Mouse (Mus musculus): ENCODE measurements around the gene Btnl10.

DNA sequence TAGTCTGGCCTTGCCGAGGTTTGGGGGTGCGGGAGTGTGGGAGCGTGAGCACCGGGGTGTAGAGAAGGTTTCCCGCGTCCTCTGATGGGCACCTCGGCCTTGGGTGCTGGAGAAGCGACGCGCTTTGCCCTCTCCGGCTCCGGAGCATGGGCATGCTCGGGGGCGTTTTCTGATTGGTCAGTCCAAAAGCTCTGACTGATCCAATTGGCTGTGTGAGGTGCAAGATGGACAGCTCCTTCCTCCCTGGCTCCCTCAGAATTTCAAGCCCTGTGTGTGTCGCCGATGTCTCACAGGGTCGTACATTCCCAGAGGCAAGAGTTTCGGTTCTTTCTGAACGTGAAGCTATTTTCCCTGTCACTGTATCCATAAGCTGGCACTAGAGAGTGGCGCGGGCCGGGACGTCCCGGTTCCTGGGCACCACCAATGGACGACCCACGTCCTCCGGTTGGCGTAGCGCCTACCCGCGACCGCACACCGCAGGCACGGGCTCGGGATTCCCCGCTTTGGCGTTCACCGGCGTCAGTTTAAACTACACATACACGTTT is 42.3 kb downstream of the Btnl10 start:
- TF ChIP-seq CTCF (IDR thresholded peaks at IDR 0.05; ENCODE audit: low read depth, low read length) (peak; percentile 31), POLR2A (IDR thresholded peaks at IDR 0.05; ENCODE audit: insufficient read depth, low read length) (no peak)
